Mouse (Mus musculus) cerebellum, adult 8-10 months (tissue): ENCODE measurements around the gene Nr5a2.

Experiments
- DNase-seq: peaks from one replicate; pipeline ENCODE4 v3.0.0; 2022

Nr5a2 gene

GRCm38 (mm10) chr1:136948511-136949275 lies 11.6 kb downstream of the Nr5a2 start:
- no peak for DNase-seq

GRCm38 (mm10) chr1:136948127-136948422 lies 12.2 kb downstream of the Nr5a2 start:
- DNase-seq: no peak

- no peak for DNase-seq
Measured at GRCm38 (mm10) chr1:136947394-136948126, 12.7 kb downstream of the Nr5a2 start.

- no peak for DNase-seq
Measured at GRCm38 (mm10) chr1:136946806-136947393, 13.3 kb downstream of the Nr5a2 start.

- DNase-seq: no peak
Measured at GRCm38 (mm10) chr1:136946404-136946803, 13.8 kb downstream of the Nr5a2 start.

GRCm38 (mm10) chr1:136945876-136946275 lies 14.4 kb downstream of the Nr5a2 start:
- DNase-seq: no peak

GRCm38 (mm10) chr1:136945426-136945825 lies 14.8 kb downstream of the Nr5a2 start:
- DNase-seq: no peak

GRCm38 (mm10) chr1:136940603-136941002 lies 19.6 kb downstream of the Nr5a2 start:
- DNase-seq: no peak

GRCm38 (mm10) chr1:136939220-136939619 lies 21.0 kb downstream of the Nr5a2 start:
- DNase-seq: no peak

GRCm38 (mm10) chr1:136935960-136936324 lies 24.3 kb downstream of the Nr5a2 start:
- DNase-seq: no peak

- no peak for DNase-seq
Measured at GRCm38 (mm10) chr1:136935316-136935959, 24.8 kb downstream of the Nr5a2 start.

- DNase-seq: no peak
Measured at GRCm38 (mm10) chr1:136934051-136934450, 26.2 kb downstream of the Nr5a2 start.

- DNase-seq: no peak
Measured at GRCm38 (mm10) chr1:136931026-136931425, 29.2 kb downstream of the Nr5a2 start.

GRCm38 (mm10) chr1:136929743-136930142 lies 30.5 kb downstream of the Nr5a2 start:
- DNase-seq: no peak

- DNase-seq: no peak
Measured at GRCm38 (mm10) chr1:136927428-136927827, 32.8 kb downstream of the Nr5a2 start.

- DNase-seq: no peak
Measured at GRCm38 (mm10) chr1:136926026-136926425, 34.2 kb downstream of the Nr5a2 start.

GRCm38 (mm10) chr1:136920089-136920488 lies 40.2 kb downstream of the Nr5a2 start:
- DNase-seq: no peak

- no peak for DNase-seq
Measured at GRCm38 (mm10) chr1:136918791-136919190, 41.5 kb downstream of the Nr5a2 start.

GRCm38 (mm10) chr1:136915438-136915837 lies 44.8 kb downstream of the Nr5a2 start:
- DNase-seq: no peak

GRCm38 (mm10) chr1:136911996-136912395 lies 48.3 kb downstream of the Nr5a2 start:
- no peak for DNase-seq

GRCm38 (mm10) chr1:136911594-136911860 lies 48.7 kb downstream of the Nr5a2 start:
- no peak for DNase-seq

- DNase-seq: no peak
Measured at GRCm38 (mm10) chr1:136910741-136911593, 49.3 kb downstream of the Nr5a2 start.

GRCm38 (mm10) chr1:136910144-136910543 lies 50.1 kb downstream of the Nr5a2 start:
- DNase-seq: no peak
